Mouse (Mus musculus): ENCODE results near the gene Psmb3.
A peak's percentile ranks its signal among the peaks of the same experiment; 100 is the strongest.
"Not testable (repeated sequence)": the region's sequence is repeated elsewhere in the genome, so short reads cannot be mapped to it uniquely, and the experiment has no call there.

Gene Psmb3

GRCm38 (mm10) chr11:97721338-97721737 lies 18.1 kb downstream of the Psmb3 start:
- no peak for DNase-seq

DNA sequence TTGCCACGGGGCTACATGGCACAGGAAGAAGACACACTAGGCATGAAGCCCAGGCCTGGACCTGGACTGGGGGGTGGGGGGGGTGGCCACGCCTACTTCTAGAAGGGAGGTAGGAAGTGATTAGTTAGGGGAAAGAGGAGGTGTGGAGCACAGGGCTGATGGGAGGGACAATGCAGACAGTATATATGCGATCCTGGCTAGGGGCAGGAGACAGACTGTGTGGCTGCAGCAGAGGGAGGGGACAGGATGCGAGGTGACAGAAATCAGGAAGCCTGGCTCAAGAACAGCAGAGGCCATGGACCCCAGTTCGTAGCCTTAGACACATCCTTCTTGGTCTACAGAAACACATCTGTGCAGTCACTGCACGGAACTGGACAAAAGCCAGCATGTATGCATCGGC lies 20.5 kb downstream of the Psmb3 start:
- no peak for DNase-seq

DNA sequence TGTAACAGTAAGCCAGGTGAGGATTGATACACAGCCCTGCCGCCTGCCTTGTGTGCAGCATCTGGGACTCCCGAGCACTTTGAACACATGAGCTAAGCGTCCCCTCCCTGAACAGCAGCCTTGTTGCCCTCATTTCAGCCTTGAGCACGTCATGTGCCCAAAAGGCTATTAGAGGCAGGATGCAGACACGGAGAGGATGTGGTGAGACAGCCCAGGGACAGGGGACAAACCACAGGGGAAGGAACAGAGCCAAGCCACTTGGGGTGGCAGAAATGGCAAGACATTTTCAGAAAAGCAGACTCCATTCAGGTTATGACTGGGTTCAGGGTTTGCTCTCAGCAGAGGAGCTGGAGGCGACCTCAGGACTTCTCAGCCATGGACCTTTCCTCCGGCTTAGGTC lies 25.1 kb downstream of the Psmb3 start:
- peak; percentile 28 for DNase-seq

DNA sequence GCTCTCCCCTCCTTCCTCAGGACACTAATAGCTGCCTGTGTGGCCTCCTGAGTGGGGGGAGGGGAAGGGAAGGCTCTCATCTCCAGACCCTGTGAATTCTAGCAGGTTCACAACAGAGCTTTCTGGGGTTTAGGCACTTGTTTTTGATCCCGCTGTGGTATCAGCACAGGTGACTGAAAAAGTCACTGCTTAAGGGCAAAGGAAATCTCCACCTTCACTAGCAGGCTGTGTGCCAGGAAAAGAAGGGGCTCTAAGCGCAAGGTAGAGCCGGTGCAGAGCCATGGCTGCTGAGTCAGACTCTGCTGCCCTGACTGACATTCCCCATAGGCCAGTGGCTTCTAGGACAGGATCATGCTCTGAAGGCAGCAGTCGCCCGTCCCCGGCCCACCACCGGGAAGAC lies 25.5 kb downstream of the Psmb3 start:
- no peak for DNase-seq

- no peak for DNase-seq
Measured at GRCm38 (mm10) chr11:97733689-97734088, 30.5 kb downstream of the Psmb3 start.

- not testable (repeated sequence) for DNase-seq
Measured at GRCm38 (mm10) chr11:97734810-97735209, 31.6 kb downstream of the Psmb3 start.

DNA sequence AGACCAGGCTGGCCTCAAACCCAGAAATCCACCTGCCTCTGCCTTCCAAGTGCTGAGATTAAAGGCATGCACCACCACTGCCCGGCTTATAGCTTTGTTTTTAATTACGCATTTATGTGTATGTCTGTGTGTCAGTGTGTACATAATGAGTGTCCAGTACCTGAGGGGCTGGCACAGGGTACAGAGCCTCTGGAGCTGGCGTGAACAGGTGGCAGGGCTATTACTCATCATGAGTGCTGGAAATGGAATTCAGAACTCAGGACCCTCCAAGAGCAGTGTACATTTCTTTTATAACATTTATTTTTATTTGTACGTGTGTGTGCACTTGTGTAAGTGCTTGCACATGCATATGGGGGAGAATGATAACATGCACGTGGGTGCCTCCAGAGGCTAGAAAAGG lies 33.4 kb downstream of the Psmb3 start:
- DNase-seq: no peak

- DNase-seq: no peak
Measured at GRCm38 (mm10) chr11:97737600-97737999, 34.4 kb downstream of the Psmb3 start.

DNA sequence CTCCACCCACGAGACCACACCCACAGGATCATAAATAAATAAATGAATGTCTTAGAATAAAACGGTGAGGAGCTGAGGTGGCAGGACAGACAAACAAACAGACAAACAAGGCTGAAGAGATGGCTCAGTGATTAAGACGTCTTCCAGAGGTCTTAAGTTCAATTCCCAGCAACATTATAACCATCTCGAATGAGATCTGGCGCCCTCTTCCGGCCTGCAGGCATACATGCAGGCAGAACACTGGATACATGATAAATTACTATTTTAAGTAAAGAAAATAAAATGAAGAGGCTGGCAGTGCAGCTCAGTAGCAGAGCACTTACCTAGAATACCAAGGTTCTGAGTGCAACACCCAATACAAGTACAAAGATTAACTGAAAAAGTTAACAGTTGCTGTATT lies 35.5 kb downstream of the Psmb3 start:
- no peak for DNase-seq

GRCm38 (mm10) chr11:97739155-97739554 lies 36.0 kb downstream of the Psmb3 start:
- DNase-seq: no peak

GRCm38 (mm10) chr11:97740190-97740589 lies 37.0 kb downstream of the Psmb3 start:
- DNase-seq: peak; percentile 58

DNA sequence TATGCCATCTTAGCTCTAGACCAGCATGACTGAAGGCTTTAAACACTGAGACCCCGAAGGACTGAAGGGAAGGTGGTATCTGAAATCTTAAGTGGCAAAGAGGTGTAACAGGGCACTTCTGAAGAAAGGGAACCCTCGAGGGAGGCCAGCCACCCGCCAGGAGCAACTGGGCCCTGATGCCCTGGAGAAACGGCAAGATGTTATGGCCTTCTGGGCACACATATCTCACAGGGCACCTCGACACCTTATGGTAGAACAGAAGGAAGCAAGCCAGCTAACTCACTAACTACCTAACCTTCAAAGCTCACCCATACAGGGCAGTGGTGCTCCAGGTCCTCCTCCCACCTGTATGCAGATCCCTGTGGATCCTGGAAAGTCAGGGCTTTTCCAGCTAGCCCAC lies 39.0 kb downstream of the Psmb3 start:
- no peak for DNase-seq

GRCm38 (mm10) chr11:97742591-97742990 lies 39.4 kb downstream of the Psmb3 start:
- no peak for DNase-seq

- DNase-seq: no peak
Measured at GRCm38 (mm10) chr11:97743423-97743822, 40.2 kb downstream of the Psmb3 start.

GRCm38 (mm10) chr11:97744063-97744717 lies 41.0 kb downstream of the Psmb3 start, which contains the start of gene Pip4k2b:
TSS of gene Pip4k2b (minus strand) at chr11:97744704.
- DNase-seq: peak; percentile 57

GRCm38 (mm10) chr11:97744718-97745330 lies 41.6 kb downstream of the Psmb3 start:
- peak; percentile 100 for DNase-seq

- no peak for DNase-seq
Measured at GRCm38 (mm10) chr11:97745331-97745721, 42.1 kb downstream of the Psmb3 start.

- DNase-seq: peak; percentile 33
Measured at GRCm38 (mm10) chr11:97747773-97748172, 44.6 kb downstream of the Psmb3 start.

GRCm38 (mm10) chr11:97748496-97748895 lies 45.3 kb downstream of the Psmb3 start:
- no peak for DNase-seq

DNA sequence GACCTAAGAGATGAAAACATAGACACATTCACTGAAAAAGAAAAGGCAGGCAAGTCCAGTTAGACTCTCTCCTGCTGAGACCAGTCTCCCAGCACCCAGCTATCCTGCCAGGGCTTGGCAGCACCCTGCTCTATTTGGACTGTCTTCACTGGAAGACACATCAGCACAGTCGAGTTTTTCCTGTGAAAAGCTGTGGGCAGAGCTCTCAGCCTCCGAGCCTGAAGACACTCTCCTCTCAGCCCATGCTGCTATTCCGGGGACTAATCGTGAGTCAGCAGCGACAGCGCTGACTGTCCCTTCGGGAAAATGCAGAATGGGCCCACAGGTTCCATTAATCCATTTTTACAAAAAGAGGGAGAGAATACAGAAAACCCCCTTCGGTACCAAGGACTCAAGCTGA lies 50.1 kb downstream of the Psmb3 start:
- DNase-seq: no peak

GRCm38 (mm10) chr11:97758125-97758524 lies 54.9 kb downstream of the Psmb3 start:
- no peak for DNase-seq

GRCm38 (mm10) chr11:97758942-97759341 lies 55.7 kb downstream of the Psmb3 start:
- DNase-seq: no peak

GRCm38 (mm10) chr11:97761638-97762037 lies 58.4 kb downstream of the Psmb3 start:
- no peak for DNase-seq
